Mouse (Mus musculus) lung, postnatal 25 days (tissue): ENCODE results near the gene Paics.

ENCODE experiments used
- DNase-seq: peaks from one replicate; pipeline ENCODE4 v3.0.0; 2022; ENCODE audit warnings: low spot score

Gene Paics

DNA sequence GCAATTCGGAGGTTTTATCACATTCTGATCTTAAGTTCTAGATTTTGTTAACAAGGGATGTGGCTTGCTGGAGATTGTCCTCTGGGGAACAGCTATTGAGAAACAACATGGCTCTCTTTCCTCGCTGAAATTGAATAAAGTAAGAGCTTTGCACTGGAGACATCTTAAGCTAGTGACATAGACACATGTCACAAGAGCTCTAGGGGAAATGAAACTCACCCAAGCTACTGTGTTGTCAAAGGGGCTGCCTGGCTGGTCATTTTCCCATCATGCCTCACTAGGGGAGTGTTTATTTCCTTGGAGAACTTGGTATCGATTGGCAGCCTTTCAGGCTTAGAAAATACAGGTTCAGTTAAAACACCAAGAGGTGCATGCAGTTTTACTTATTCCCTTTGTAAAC, 62.1 kb downstream of the Paics start:
- no peak for DNase-seq

DNA sequence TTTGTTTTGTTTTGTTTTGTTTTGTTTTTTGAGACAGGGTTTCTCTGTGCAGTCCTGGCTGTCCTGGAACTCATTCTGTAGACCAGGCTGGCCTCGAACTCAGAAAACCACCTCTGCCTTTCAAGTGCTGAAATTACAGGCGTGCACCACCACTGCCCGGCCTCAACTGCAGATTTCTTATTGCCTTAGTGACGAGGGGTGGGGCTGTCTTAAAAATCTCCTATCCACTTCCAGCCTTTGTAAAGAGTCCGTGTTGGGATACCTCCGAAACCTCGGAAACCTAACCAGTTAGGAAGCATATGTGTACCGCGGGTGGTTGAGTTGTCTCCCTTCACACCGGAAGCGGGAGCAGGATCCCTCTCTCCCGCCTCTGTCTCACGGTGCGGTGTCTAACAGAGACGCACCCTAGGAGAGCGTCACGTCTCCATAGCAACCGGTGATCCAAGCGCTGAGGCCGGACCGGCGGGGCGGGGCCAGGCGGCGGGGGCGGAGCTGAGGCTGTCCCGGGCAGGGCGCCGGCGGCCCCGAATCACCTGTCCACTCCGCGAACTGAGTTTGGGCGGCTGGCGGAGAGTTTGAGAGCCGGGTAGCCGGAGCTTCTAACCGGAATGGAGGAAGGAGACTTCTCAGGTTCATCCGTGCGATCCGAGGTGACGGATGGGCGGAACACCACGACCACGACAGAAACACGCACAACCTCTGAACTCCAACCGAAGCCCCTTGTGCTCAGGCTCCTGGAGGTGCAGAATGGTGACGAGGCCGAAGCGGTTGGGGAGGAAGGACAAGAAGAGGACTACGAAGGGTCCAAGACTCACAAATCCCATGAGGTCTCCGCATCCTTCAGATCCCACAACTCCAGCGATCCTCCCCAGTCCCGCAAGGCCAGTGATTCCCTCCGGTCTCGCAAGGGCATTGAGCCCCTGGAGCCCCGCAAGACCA, 64.7 kb downstream of the Paics start, which contains the start of gene Thegl:
Thegl (plus strand) TSS at position 480 of the 939 bp plus-strand sequence.
- peak; percentile 84 for DNase-seq
